Mouse (Mus musculus): Measurements from ENCODE around the gene Adam10. TPM values are rescaled to one million over a fixed set of nuclear protein-coding genes. Genes with fewer than 3 reads are reported as not detected.

Gene Adam10
- total RNA-seq (2023): 10 to 100 TPM; 69.6 to 73.9 TPM

GRCm38 (mm10) chr9:70678682-70679131 is at the start of gene Adam10:
Gene Adam10, plus strand, starts transcription at chr9:70678997.

GRCm38 (mm10) chr9:70656130-70657007 is 22.4 kb upstream of the Adam10 start, which contains the start of gene Gm10642:
Gene Gm10642, plus strand, starts transcription at chr9:70656251.

GRCm38 (mm10) chr9:70657013-70657967 is 21.5 kb upstream of the Adam10 start, which contains the start of gene Mindy2:
Gene Mindy2, minus strand, starts transcription at chr9:70657174.

Other genes with a start within 250 kb of the Adam10 start
- gene Rnf111, start 175.3 kb upstream of the Adam10 start, total RNA-seq (2023): 10 to 100 TPM; 69.8 to 75.7 TPM
- gene Sltm, start 136.2 kb upstream of the Adam10 start, total RNA-seq (2023): 100 to 1,000 TPM; 130 to 131 TPM
- gene Gm10642, start 22.7 kb upstream of the Adam10 start, total RNA-seq (2023): 1 to 10 TPM; 2.7 TPM
- gene Mindy2, start 21.8 kb upstream of the Adam10 start, total RNA-seq (2023): 10 to 100 TPM; 29.8 to 34.3 TPM